Mouse (Mus musculus) cerebellum, postnatal 10 days (tissue): ENCODE data around the gene Ttc9c.

Source experiments
- DNase-seq, 2 experiments: peaks; one replicate each; pipeline ENCODE4 v3.0.0; 2021; ENCODE audit warnings: mixed read lengths in 2 of 2

Ttc9c gene

GRCm38 (mm10) chr19:8829660-8830059, 10.5 kb upstream of the Ttc9c start, which contains the start of gene AC129217.1:
Gene AC129217.1, plus strand, starts transcription at chr19:8829773.
- DNase-seq, result no peak

GRCm38 (mm10) chr19:8822696-8823095, 3.6 kb upstream of the Ttc9c start:
- peak; percentile 79 to 83 for DNase-seq

- DNase-seq, result no peak
These were observed 2.0 kb upstream of the Ttc9c start for GRCm38 (mm10) chr19:8821146-8821545.

- peak in 1 of 2 experiments; percentile 68 for DNase-seq
These were observed 1.4 kb upstream of the Ttc9c start for GRCm38 (mm10) chr19:8820424-8820956.

GRCm38 (mm10) chr19:8819596-8820423, 677 bp upstream of the Ttc9c start, which contains the start of gene Hnrnpul2:
Gene Hnrnpul2, plus strand, starts transcription at chr19:8820010.
- peak; percentile 99 for DNase-seq

- no peak for DNase-seq
These were observed 783 bp downstream of the Ttc9c start for GRCm38 (mm10) chr19:8818301-8818798.

- DNase-seq, result no peak
These were observed 2.1 kb downstream of the Ttc9c start for GRCm38 (mm10) chr19:8817001-8817400.

- DNase-seq, result peak; percentile 62
These were observed 3.3 kb downstream of the Ttc9c start for GRCm38 (mm10) chr19:8815812-8816211.

GRCm38 (mm10) chr19:8806810-8807209, 12.3 kb downstream of the Ttc9c start:
- no peak for DNase-seq

- no peak for DNase-seq
These were observed 15.1 kb downstream of the Ttc9c start for GRCm38 (mm10) chr19:8803879-8804660.

GRCm38 (mm10) chr19:8803204-8803780, 15.8 kb downstream of the Ttc9c start:
- no peak for DNase-seq

- peak; percentile 94 to 96 for DNase-seq
These were observed 16.9 kb downstream of the Ttc9c start, which contains the start of gene Zbtb3 for GRCm38 (mm10) chr19:8802130-8802821. Gene Zbtb3, plus strand, starts transcription at chr19:8802555.

GRCm38 (mm10) chr19:8798947-8799315, 20.2 kb downstream of the Ttc9c start:
- DNase-seq, result no peak

- DNase-seq, result peak; percentile 92 to 94
These were observed 20.7 kb downstream of the Ttc9c start, which contains the start of gene Polr2g for GRCm38 (mm10) chr19:8798264-8798946. Gene Polr2g, minus strand, starts transcription at chr19:8798577.

- DNase-seq, result peak; percentile 64 to 72
These were observed 29.0 kb downstream of the Ttc9c start for GRCm38 (mm10) chr19:8790171-8790570.

GRCm38 (mm10) chr19:8789171-8789570, 30.0 kb downstream of the Ttc9c start:
- DNase-seq, result no peak

- DNase-seq, result peak; percentile 68 to 72
These were observed 30.6 kb downstream of the Ttc9c start for GRCm38 (mm10) chr19:8788521-8788920.

GRCm38 (mm10) chr19:8786008-8786781, 32.9 kb downstream of the Ttc9c start, which contains the start of gene Taf6l:
Gene Taf6l, minus strand, starts transcription at chr19:8786417.
- peak; percentile 92 to 94 for DNase-seq

- DNase-seq, result no peak
These were observed 44.1 kb downstream of the Ttc9c start for GRCm38 (mm10) chr19:8774951-8775421.
